Mouse (Mus musculus) lung, adult 18-20 months (tissue): ENCODE measurements around the gene Dnah5.

Experiments used
- DNase-seq, 2 experiments: peaks; one replicate each; pipeline ENCODE4 v3.0.0; 2022; ENCODE audit warnings: mixed read lengths in 2 of 2

The Dnah5 gene

DNA sequence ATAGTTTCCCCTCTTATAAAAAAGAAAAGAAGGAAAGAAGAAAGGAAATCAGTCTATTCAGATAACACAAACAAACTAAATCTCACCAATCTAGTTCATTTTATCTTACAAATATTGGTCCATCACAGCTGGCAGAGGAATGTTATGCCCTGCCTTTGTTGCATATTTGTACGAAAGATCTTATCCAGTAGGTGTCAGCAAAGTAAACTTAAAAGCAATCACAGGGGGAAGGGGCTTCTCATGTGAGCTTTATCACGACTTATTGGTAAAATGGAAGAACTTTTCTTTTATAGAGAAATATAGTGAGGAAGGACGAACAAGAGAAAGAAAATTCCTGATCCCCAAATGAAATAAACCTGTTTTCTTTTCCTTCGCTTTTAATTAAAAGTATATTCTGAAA is 299.3 kb downstream of the Dnah5 start:
- no peak for DNase-seq

DNA sequence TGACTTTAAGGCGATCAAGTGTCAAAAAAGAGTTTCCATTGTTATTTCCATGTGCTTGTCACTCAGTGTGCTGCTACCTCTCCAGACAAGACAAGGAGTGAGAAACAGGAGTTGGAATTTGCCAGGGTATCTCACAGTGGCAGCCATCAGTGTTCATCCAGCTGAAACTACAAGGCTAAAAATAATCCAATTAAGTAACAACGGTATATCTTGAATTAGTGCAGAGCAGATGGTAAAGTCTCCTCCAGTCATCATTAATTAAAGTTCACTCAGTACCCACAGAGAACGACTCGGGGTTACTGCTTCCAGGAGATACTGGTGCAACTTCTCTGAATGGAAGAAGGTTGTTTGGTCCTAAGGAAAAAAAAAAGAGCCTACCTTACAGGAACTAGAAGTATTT is 311.6 kb downstream of the Dnah5 start:
- no peak for DNase-seq
